Mouse (Mus musculus): ENCODE results near the gene Cxcr2.

The Cxcr2 gene

GRCm38 (mm10) chr1:74153461-74154184, at the start of gene Cxcr2:
Gene Cxcr2, plus strand, starts transcription at chr1:74153989.
- DNase-seq (ENCODE audit: inconsistent age in 2 of 2, low spot score in 1 of 2), result no peak

GRCm38 (mm10) chr1:74105660-74106059, 48.1 kb upstream of the Cxcr2 start:
- DNase-seq (ENCODE audit: inconsistent age in 2 of 2, low spot score in 1 of 2), result peak in 1 of 2 experiments; percentile 65

GRCm38 (mm10) chr1:74106214-74106613, 47.6 kb upstream of the Cxcr2 start:
- DNase-seq (ENCODE audit: inconsistent age in 2 of 2, low spot score in 1 of 2), result no peak

GRCm38 (mm10) chr1:74107931-74108618, 45.7 kb upstream of the Cxcr2 start:
- no peak for DNase-seq (ENCODE audit: inconsistent age in 2 of 2, low spot score in 1 of 2)

GRCm38 (mm10) chr1:74109670-74110069, 44.1 kb upstream of the Cxcr2 start:
- DNase-seq (ENCODE audit: inconsistent age in 2 of 2, low spot score in 1 of 2), result no peak

- DNase-seq (ENCODE audit: inconsistent age in 2 of 2, low spot score in 1 of 2), result no peak
Observed at GRCm38 (mm10) chr1:74110932-74111695, 42.7 kb upstream of the Cxcr2 start.

- no peak for DNase-seq (ENCODE audit: inconsistent age in 2 of 2, low spot score in 1 of 2)
Observed at GRCm38 (mm10) chr1:74111696-74112030, 42.1 kb upstream of the Cxcr2 start.

GRCm38 (mm10) chr1:74113071-74113470, 40.7 kb upstream of the Cxcr2 start:
- no peak for DNase-seq (ENCODE audit: inconsistent age in 2 of 2, low spot score in 1 of 2)

- no peak for DNase-seq (ENCODE audit: inconsistent age in 2 of 2, low spot score in 1 of 2)
Observed at GRCm38 (mm10) chr1:74117876-74118275, 35.9 kb upstream of the Cxcr2 start.

GRCm38 (mm10) chr1:74119115-74119514, 34.7 kb upstream of the Cxcr2 start:
- peak in 1 of 2 experiments; percentile 72 for DNase-seq (ENCODE audit: inconsistent age in 2 of 2, low spot score in 1 of 2)

- DNase-seq (ENCODE audit: inconsistent age in 2 of 2, low spot score in 1 of 2), result no peak
Observed at GRCm38 (mm10) chr1:74121138-74121537, 32.7 kb upstream of the Cxcr2 start.

- DNase-seq (ENCODE audit: inconsistent age in 2 of 2, low spot score in 1 of 2), result peak; percentile 76 to 87
Observed at GRCm38 (mm10) chr1:74121821-74122576, 31.8 kb upstream of the Cxcr2 start.

GRCm38 (mm10) chr1:74123215-74123614, 30.6 kb upstream of the Cxcr2 start:
- DNase-seq (ENCODE audit: inconsistent age in 2 of 2, low spot score in 1 of 2), result no peak

- peak; percentile 79 to 82 for DNase-seq (ENCODE audit: inconsistent age in 2 of 2, low spot score in 1 of 2)
Observed at GRCm38 (mm10) chr1:74124021-74124981, 29.5 kb upstream of the Cxcr2 start, which contains the start of gene Tns1. Gene Tns1, minus strand, starts transcription at chr1:74124449.

- DNase-seq (ENCODE audit: inconsistent age in 2 of 2, low spot score in 1 of 2), result peak; percentile 78 to 91
Observed at GRCm38 (mm10) chr1:74124991-74125552, 28.7 kb upstream of the Cxcr2 start, which contains the start of gene Rufy4. Gene Rufy4, plus strand, starts transcription at chr1:74125541.

- no peak for DNase-seq (ENCODE audit: inconsistent age in 2 of 2, low spot score in 1 of 2)
Observed at GRCm38 (mm10) chr1:74130883-74131659, 22.7 kb upstream of the Cxcr2 start.

GRCm38 (mm10) chr1:74132011-74132410, 21.8 kb upstream of the Cxcr2 start:
- no peak for DNase-seq (ENCODE audit: inconsistent age in 2 of 2, low spot score in 1 of 2)

- DNase-seq (ENCODE audit: inconsistent age in 2 of 2, low spot score in 1 of 2), result no peak
Observed at GRCm38 (mm10) chr1:74133954-74134353, 19.8 kb upstream of the Cxcr2 start.

All from adrenal gland, adult (tissue).